Mouse (Mus musculus): Measurements from ENCODE around the gene Slc35e3. TPM values are rescaled to one million over a fixed set of nuclear protein-coding genes. Genes with fewer than 3 reads are reported as not detected.

The Slc35e3 gene
- polyA plus RNA-seq, 1 experiment from 2014 or later = 22.2 TPM

- no peak overlapping the region for H3K4me3 ChIP-seq (ENCODE audit: low read depth, low read length)
- no peaks in the 10 kb centered on the region for H3K27me3 ChIP-seq (ENCODE audit: control insufficient read depth, insufficient read depth, low read length)
Measured at GRCm38 (mm10) chr10:117766111-117766895, 20.1 kb upstream of the Slc35e3 start.

GRCm38 (mm10) chr10:117765116-117765894, 19.1 kb upstream of the Slc35e3 start:
- Histone ChIP-seq H3K4me3 (ENCODE audit: low read depth, low read length) (no peak overlapping the region), H3K4me1 (replicated peaks; ENCODE audit: control insufficient read depth, insufficient read depth, low read length) (no peaks in the 10 kb centered on the region), H3K27me3 (ENCODE audit: control insufficient read depth, insufficient read depth, low read length) (no peaks in the 10 kb centered on the region), H3K36me3 (ENCODE audit: control insufficient read depth, insufficient read depth, low read length) (peaks cover 10% of the 10 kb centered on the region; the same call in 1 of the 2 replicates), H3K27ac (ENCODE audit: low read depth, low read length) (no peak overlapping the region), H3K4me2 (ENCODE audit: low read depth, low read length, severe bottlenecking) (no peak overlapping the region), H3K9me3 (ENCODE audit: control insufficient read depth, low read length) (no peaks in the 10 kb centered on the region), H3K9ac (ENCODE audit: low read length) (no peak overlapping the region)
- no peak for DNase-seq (ENCODE audit: low spot score)
- ATAC-seq (replicated peaks; ENCODE audit: low FRiP score) = no peak
- WGBS = 94% methylated on average over 11 of the region's 11 CpGs

More at GRCm38 (mm10) chr10:117766111-117766895, 20.1 kb upstream of the Slc35e3 start:
- DNase-seq (ENCODE audit: low spot score) (no peak), ATAC-seq (replicated peaks; ENCODE audit: low FRiP score) (no peak)
- Histone ChIP-seq H3K4me1 (replicated peaks; ENCODE audit: control insufficient read depth, insufficient read depth, low read length) (no peaks in the 10 kb centered on the region), H3K9me3 (ENCODE audit: control insufficient read depth, low read length) (no peaks in the 10 kb centered on the region), H3K4me2 (ENCODE audit: low read depth, low read length, severe bottlenecking) (no peak overlapping the region), H3K9ac (ENCODE audit: low read length) (no peak overlapping the region), H3K36me3 (ENCODE audit: control insufficient read depth, insufficient read depth, low read length) (peaks cover 5% of the 10 kb centered on the region; the same call in 1 of the 2 replicates), H3K27ac (ENCODE audit: low read depth, low read length) (no peak overlapping the region)
- WGBS = 93% methylated on average over 16 of the region's 16 CpGs

- ATAC-seq (replicated peaks; ENCODE audit: low FRiP score) (no peak), DNase-seq (ENCODE audit: low spot score) (no peak)
- no peak overlapping the region for H3K4me3 ChIP-seq (ENCODE audit: low read depth, low read length)
- no peaks in the 10 kb centered on the region for H3K4me1 ChIP-seq (replicated peaks; ENCODE audit: control insufficient read depth, insufficient read depth, low read length)
- H3K9me3 ChIP-seq (ENCODE audit: control insufficient read depth, low read length) = no peaks in the 10 kb centered on the region
- no peak overlapping the region for H3K9ac ChIP-seq (ENCODE audit: low read length)
- H3K27ac ChIP-seq (ENCODE audit: low read depth, low read length) = no peak overlapping the region
- no peak overlapping the region for H3K4me2 ChIP-seq (ENCODE audit: low read depth, low read length, severe bottlenecking)
- H3K27me3 ChIP-seq (ENCODE audit: control insufficient read depth, insufficient read depth, low read length) = no peaks in the 10 kb centered on the region
- peaks cover 12% of the 10 kb centered on the region for H3K36me3 ChIP-seq (ENCODE audit: control insufficient read depth, insufficient read depth, low read length)
- 86% methylated on average over 6 of the region's 6 CpGs for WGBS
Measured at GRCm38 (mm10) chr10:117764598-117764997, 18.4 kb upstream of the Slc35e3 start.

GRCm38 (mm10) chr10:117763588-117764190, 17.5 kb upstream of the Slc35e3 start:
- Histone ChIP-seq H3K36me3 (ENCODE audit: control insufficient read depth, insufficient read depth, low read length) (peaks cover 15% of the 10 kb centered on the region), H3K4me2 (ENCODE audit: low read depth, low read length, severe bottlenecking) (no peak overlapping the region), H3K9me3 (ENCODE audit: control insufficient read depth, low read length) (no peaks in the 10 kb centered on the region), H3K27ac (ENCODE audit: low read depth, low read length) (no peak overlapping the region), H3K4me3 (ENCODE audit: low read depth, low read length) (no peak overlapping the region), H3K9ac (ENCODE audit: low read length) (no peak overlapping the region), H3K4me1 (replicated peaks; ENCODE audit: control insufficient read depth, insufficient read depth, low read length) (no peaks in the 10 kb centered on the region), H3K27me3 (ENCODE audit: control insufficient read depth, insufficient read depth, low read length) (no peaks in the 10 kb centered on the region)
- ATAC-seq (replicated peaks; ENCODE audit: low FRiP score) (no peak), DNase-seq (ENCODE audit: low spot score) (no peak)
- WGBS = 95% methylated on average over 16 of the region's 16 CpGs

- DNase-seq (ENCODE audit: low spot score) (no peak), ATAC-seq (replicated peaks; ENCODE audit: low FRiP score) (no peak)
- H3K4me1 ChIP-seq (replicated peaks; ENCODE audit: control insufficient read depth, insufficient read depth, low read length) = no peaks in the 10 kb centered on the region
- H3K27me3 ChIP-seq (ENCODE audit: control insufficient read depth, insufficient read depth, low read length) = no peaks in the 10 kb centered on the region
- no peak overlapping the region for H3K9ac ChIP-seq (ENCODE audit: low read length)
- H3K9me3 ChIP-seq (ENCODE audit: control insufficient read depth, low read length) = no peaks in the 10 kb centered on the region
- peaks cover 19% of the 10 kb centered on the region for H3K36me3 ChIP-seq (ENCODE audit: control insufficient read depth, insufficient read depth, low read length)
- H3K4me2 ChIP-seq (ENCODE audit: low read depth, low read length, severe bottlenecking) = no peak overlapping the region
- no peak overlapping the region for H3K4me3 ChIP-seq (ENCODE audit: low read depth, low read length)
- 95% methylated on average over 12 of the region's 12 CpGs for WGBS
- H3K27ac ChIP-seq (ENCODE audit: low read depth, low read length) = no peak overlapping the region
Measured at GRCm38 (mm10) chr10:117762966-117763365, 16.8 kb upstream of the Slc35e3 start.

GRCm38 (mm10) chr10:117762281-117762830, 16.2 kb upstream of the Slc35e3 start:
- DNase-seq (ENCODE audit: low spot score) (no peak), ATAC-seq (replicated peaks; ENCODE audit: low FRiP score) (no peak)
- H3K9me3 ChIP-seq (ENCODE audit: control insufficient read depth, low read length) = no peaks in the 10 kb centered on the region
- no peaks in the 10 kb centered on the region for H3K4me1 ChIP-seq (replicated peaks; ENCODE audit: control insufficient read depth, insufficient read depth, low read length)
- peaks cover 23% of the 10 kb centered on the region for H3K36me3 ChIP-seq (ENCODE audit: control insufficient read depth, insufficient read depth, low read length)
- H3K27me3 ChIP-seq (ENCODE audit: control insufficient read depth, insufficient read depth, low read length) = no peaks in the 10 kb centered on the region
- H3K4me3 ChIP-seq (ENCODE audit: low read depth, low read length) = no peak overlapping the region
- 95% methylated on average over 2 of the region's 2 CpGs for WGBS
- no peak overlapping the region for H3K27ac ChIP-seq (ENCODE audit: low read depth, low read length)
- no peak overlapping the region for H3K9ac ChIP-seq (ENCODE audit: low read length)
- H3K4me2 ChIP-seq (ENCODE audit: low read depth, low read length, severe bottlenecking) = no peak overlapping the region

- no peak overlapping the region for H3K4me3 ChIP-seq (ENCODE audit: low read depth, low read length)
- H3K27me3 ChIP-seq (ENCODE audit: control insufficient read depth, insufficient read depth, low read length) = no peaks in the 10 kb centered on the region
- H3K36me3 ChIP-seq (ENCODE audit: control insufficient read depth, insufficient read depth, low read length) = peaks cover 27% of the 10 kb centered on the region
- DNase-seq (ENCODE audit: low spot score) (no peak), ATAC-seq (replicated peaks; ENCODE audit: low FRiP score) (no peak)
- H3K4me2 ChIP-seq (ENCODE audit: low read depth, low read length, severe bottlenecking) = no peak overlapping the region
- no peaks in the 10 kb centered on the region for H3K9me3 ChIP-seq (ENCODE audit: control insufficient read depth, low read length)
- no peak overlapping the region for H3K9ac ChIP-seq (ENCODE audit: low read length)
- H3K4me1 ChIP-seq (replicated peaks; ENCODE audit: control insufficient read depth, insufficient read depth, low read length) = no peaks in the 10 kb centered on the region
- no peak overlapping the region for H3K27ac ChIP-seq (ENCODE audit: low read depth, low read length)
- 98% methylated on average over 6 of the region's 6 CpGs for WGBS
Measured at GRCm38 (mm10) chr10:117761551-117761950, 15.4 kb upstream of the Slc35e3 start.

- ATAC-seq (replicated peaks; ENCODE audit: low FRiP score) (no peak), DNase-seq (ENCODE audit: low spot score) (no peak)
- 95% methylated on average over 9 of the region's 9 CpGs for WGBS
- Histone ChIP-seq H3K9me3 (ENCODE audit: control insufficient read depth, low read length) (no peaks in the 10 kb centered on the region), H3K4me3 (ENCODE audit: low read depth, low read length) (no peak overlapping the region), H3K36me3 (ENCODE audit: control insufficient read depth, insufficient read depth, low read length) (peaks cover 27% of the 10 kb centered on the region), H3K27ac (ENCODE audit: low read depth, low read length) (no peak overlapping the region), H3K4me1 (replicated peaks; ENCODE audit: control insufficient read depth, insufficient read depth, low read length) (no peaks in the 10 kb centered on the region), H3K9ac (ENCODE audit: low read length) (no peak overlapping the region), H3K27me3 (ENCODE audit: control insufficient read depth, insufficient read depth, low read length) (no peaks in the 10 kb centered on the region), H3K4me2 (ENCODE audit: low read depth, low read length, severe bottlenecking) (no peak overlapping the region)
Measured at GRCm38 (mm10) chr10:117760831-117761335, 14.7 kb upstream of the Slc35e3 start.

All from forebrain, embryonic 11.5 days (tissue).